Mouse (Mus musculus): ENCODE data around the gene H2-M10.3. TPM values are rescaled to one million over a fixed set of nuclear protein-coding genes. Genes with fewer than 3 reads are reported as not detected.
"Not testable (repeated sequence)": the region's sequence is repeated elsewhere in the genome, so short reads cannot be mapped to it uniquely, and the experiment has no call there.

The H2-M10.3 gene
- total RNA-seq (2012; rRNA removed) = not detected in 2 replicates
- not detected for polyA plus RNA-seq (2012; ENCODE audit: insufficient read depth in 1 of 2, insufficient read length in 2 of 2, low read depth in 1 of 2, low replicate concordance in 2 of 2, missing spikeins in 1 of 2)

- H3K9ac ChIP-seq (ENCODE audit: control insufficient read depth, low read depth, low read length, poor library complexity, severe bottlenecking); H3K27me3 ChIP-seq (ENCODE audit: control insufficient read depth in 1 of 2, insufficient read depth in 2 of 2, low read length in 2 of 2); DNase-seq (ENCODE audit: low read depth, low spot score); H3K4me1 ChIP-seq (ENCODE audit: control insufficient read depth in 1 of 2, insufficient read depth in 2 of 2, low read length in 2 of 2); H3K79me2 ChIP-seq (ENCODE audit: control insufficient read depth, insufficient read depth, low read length, poor library complexity); H3K36me3 ChIP-seq (ENCODE audit: control insufficient read depth in 1 of 2, insufficient read depth in 2 of 2, low read length in 2 of 2); H3K27ac ChIP-seq (ENCODE audit: control insufficient read depth, low read depth, low read length); H3K9me3 ChIP-seq (replicated peaks; ENCODE audit: insufficient read depth, low read length); H3K4me3 ChIP-seq (ENCODE audit: control insufficient read depth in 1 of 2, insufficient read depth in 1 of 2, low read depth in 2 of 2, low read length in 2 of 2): not testable (repeated sequence)
Observed at GRCm38 (mm10) chr17:36368317-36368716, at the start of gene H2-M10.3. H2-M10.3 (minus strand) TSS chr17:36368417.

GRCm38 (mm10) chr17:36417416-36417815 lies 49.2 kb upstream of the H2-M10.3 start:
- H3K9me3 ChIP-seq (replicated peaks; ENCODE audit: insufficient read depth, low read length) = no peaks in the 10 kb centered on the region
- H3K36me3 ChIP-seq (ENCODE audit: control insufficient read depth in 1 of 2, insufficient read depth in 2 of 2, low read length in 2 of 2) = no peaks in the 10 kb centered on the region
- TF ChIP-seq SMC3 (IDR thresholded peaks at IDR 0.05; ENCODE audit: low read depth, low read length) (no peak), KAT2A (conservative IDR thresholded peaks at IDR 0.05; ENCODE audit: low read depth, low read length) (no peak), POLR2AphosphoS2 (IDR thresholded peaks at IDR 0.05; ENCODE audit: low read length) (no peak), JUND (IDR thresholded peaks at IDR 0.05; ENCODE audit: low read depth, low read length) (no peak), POLR2A (IDR thresholded peaks at IDR 0.05; ENCODE audit: control insufficient read depth in 1 of 2, insufficient read depth in 1 of 2, low read depth in 1 of 2, low read length in 2 of 2, poor library complexity in 1 of 2) (no peak), BHLHE40 (IDR thresholded peaks at IDR 0.05; ENCODE audit: borderline replicate concordance, low read depth, low read length) (no peak), RCOR1 (IDR thresholded peaks at IDR 0.05; ENCODE audit: low read depth, low read length) (no peak), MYB (IDR thresholded peaks at IDR 0.05; ENCODE audit: low read depth, low read length) (no peak), MAZ (IDR thresholded peaks at IDR 0.05; ENCODE audit: low read depth, low read length) (no peak)
- DNase-seq (ENCODE audit: low read depth, low spot score) = no peak
- H3K4me1 ChIP-seq (ENCODE audit: control insufficient read depth in 1 of 2, insufficient read depth in 2 of 2, low read length in 2 of 2) = no peaks in the 10 kb centered on the region
- H3K9ac ChIP-seq (ENCODE audit: control insufficient read depth, low read depth, low read length, poor library complexity, severe bottlenecking) = no peak overlapping the region
- H3K27me3 ChIP-seq (ENCODE audit: control insufficient read depth in 1 of 2, insufficient read depth in 2 of 2, low read length in 2 of 2) = no peaks in the 10 kb centered on the region
- no peaks in the 10 kb centered on the region for H3K79me2 ChIP-seq (ENCODE audit: control insufficient read depth, insufficient read depth, low read length, poor library complexity)
- H3K27ac ChIP-seq (ENCODE audit: control insufficient read depth, low read depth, low read length) = no peak overlapping the region
- no peak overlapping the region for H3K4me3 ChIP-seq (ENCODE audit: control insufficient read depth in 1 of 2, insufficient read depth in 1 of 2, low read depth in 2 of 2, low read length in 2 of 2)

DNA sequence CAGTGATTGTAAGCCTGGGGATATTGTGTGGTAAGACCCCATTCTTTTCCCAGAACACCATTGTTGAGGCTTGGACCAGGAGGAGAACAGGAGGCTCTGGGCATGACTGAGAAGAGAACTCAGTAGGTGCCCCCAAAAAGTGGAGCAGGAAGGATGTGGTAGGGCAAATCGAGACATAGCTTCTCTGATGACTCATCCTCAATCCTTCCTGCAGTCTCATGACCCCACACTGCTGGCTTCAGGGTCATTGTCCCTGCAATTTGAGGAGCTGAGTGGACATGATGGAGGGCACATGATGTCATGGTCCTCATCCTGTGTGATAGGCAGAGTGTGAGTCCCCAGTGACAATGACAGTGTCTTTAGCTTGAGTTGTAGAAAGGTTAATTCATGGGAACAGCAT lies 47.2 kb upstream of the H2-M10.3 start:
- Histone ChIP-seq H3K79me2 (ENCODE audit: control insufficient read depth, insufficient read depth, low read length, poor library complexity) (no peaks in the 10 kb centered on the region), H3K9me3 (replicated peaks; ENCODE audit: insufficient read depth, low read length) (no peaks in the 10 kb centered on the region), H3K4me3 (ENCODE audit: control insufficient read depth in 1 of 2, insufficient read depth in 1 of 2, low read depth in 2 of 2, low read length in 2 of 2) (no peak overlapping the region), H3K27me3 (ENCODE audit: control insufficient read depth in 1 of 2, insufficient read depth in 2 of 2, low read length in 2 of 2) (no peaks in the 10 kb centered on the region), H3K36me3 (ENCODE audit: control insufficient read depth in 1 of 2, insufficient read depth in 2 of 2, low read length in 2 of 2) (no peaks in the 10 kb centered on the region), H3K27ac (ENCODE audit: control insufficient read depth, low read depth, low read length) (no peak overlapping the region), H3K4me1 (ENCODE audit: control insufficient read depth in 1 of 2, insufficient read depth in 2 of 2, low read length in 2 of 2) (no peaks in the 10 kb centered on the region), H3K9ac (ENCODE audit: control insufficient read depth, low read depth, low read length, poor library complexity, severe bottlenecking) (no peak overlapping the region)
- no peak for DNase-seq (ENCODE audit: low read depth, low spot score)
- no peak for TF ChIP-seq ZC3H11A (IDR thresholded peaks at IDR 0.05; ENCODE audit: low read depth, low read length)
- no peak for TF ChIP-seq E2F4 (IDR thresholded peaks at IDR 0.05; ENCODE audit: borderline replicate concordance, low read depth, low read length)
- TF ChIP-seq BHLHE40 (IDR thresholded peaks at IDR 0.05; ENCODE audit: borderline replicate concordance, low read depth, low read length) = no peak

All from MEL (cell line).